Mouse (Mus musculus) megakaryocyte, embryonic 14.5 days (primary cell): ENCODE data around the gene Edar. TPM values are rescaled to one million over a fixed set of nuclear protein-coding genes. Genes with fewer than 3 reads are reported as not detected.

Experiments used
- H3K27me3 ChIP-seq: replicated peaks from 2 replicates; pipeline ENCODE3; 2012; ENCODE audit warnings: inconsistent platforms
- H3K36me3 ChIP-seq: replicated peaks from 2 replicates; pipeline ENCODE3; 2012; ENCODE audit warnings: low read length, inconsistent platforms, mixed read lengths
- H3K4me1 ChIP-seq: 2 replicates; pipeline ENCODE4 v1.6.1; 2012; ENCODE audit warnings: inconsistent platforms
- H3K4me3 ChIP-seq: replicated peaks from 2 replicates; pipeline ENCODE3; 2012; ENCODE audit warnings: moderate library complexity, mild to moderate bottlenecking, inconsistent platforms
- H3K9me3 ChIP-seq: 2 replicates; pipeline ENCODE4 v1.6.1; 2012; ENCODE audit warnings: inconsistent platforms
- FLI1 ChIP-seq: IDR thresholded peaks from 2 replicates; pipeline ENCODE4 v1.6.1; 2012; ENCODE audit warnings: low read length, inconsistent platforms, mixed read lengths
- GATA1 ChIP-seq: IDR thresholded peaks from 3 replicates; pipeline ENCODE4 v1.6.1; 2012; ENCODE audit warnings: mixed read lengths, low read length, inconsistent platforms, borderline replicate concordance
- polyA plus RNA-seq: library from polyadenylated mRNA; stranded (reverse); fragments of >175 nt; gene quantifications from 2 replicates; pipeline ENCODE4 v1.2.3, GENCODE M21; 2012; ENCODE audit warnings: low replicate concordance; ENCODE audit not compliant: insufficient read depth

Edar gene
- polyA plus RNA-seq, 1 experiment: not detected

- Histone ChIP-seq H3K27me3 (peaks cover 19% of the 10 kb centered on the region), H3K4me3 (no peak overlapping the region), H3K36me3 (no peaks in the 10 kb centered on the region), H3K9me3 (peaks cover 16% of the 10 kb centered on the region), H3K4me1 (peaks cover 7% of the 10 kb centered on the region; the same call in 1 of the 2 replicates)
- no peak for TF ChIP-seq GATA1
- TF ChIP-seq FLI1: no peak
Observed at GRCm38 (mm10) chr10:58651270-58652042, 24.0 kb downstream of the Edar start.

- TF ChIP-seq FLI1: no peak
- Histone ChIP-seq H3K4me3 (no peak overlapping the region), H3K36me3 (no peaks in the 10 kb centered on the region), H3K27me3 (peaks cover 19% of the 10 kb centered on the region), H3K4me1 (peaks cover 7% of the 10 kb centered on the region; the same call in 1 of the 2 replicates), H3K9me3 (peaks cover 16% of the 10 kb centered on the region)
Observed at GRCm38 (mm10) chr10:58648787-58649186, 26.7 kb downstream of the Edar start.

- TF ChIP-seq FLI1 (no peak), GATA1 (no peak)
- Histone ChIP-seq H3K36me3 (no peaks in the 10 kb centered on the region), H3K4me3 (no peak overlapping the region), H3K9me3 (peaks cover 4% of the 10 kb centered on the region; the same call in 1 of the 2 replicates), H3K27me3 (no peaks in the 10 kb centered on the region), H3K4me1 (no peaks in the 10 kb centered on the region)
Observed at GRCm38 (mm10) chr10:58644671-58645070, 30.8 kb downstream of the Edar start.

- no peak for TF ChIP-seq GATA1
- H3K27me3 ChIP-seq: no peaks in the 10 kb centered on the region
- H3K36me3 ChIP-seq: no peaks in the 10 kb centered on the region
- no peak overlapping the region for H3K4me3 ChIP-seq
- 0 out of 2 replicates have a peak, but pooled peaks cover 3% of the 10 kb centered on the region for H3K9me3 ChIP-seq
- no peaks in the 10 kb centered on the region for H3K4me1 ChIP-seq
Observed at GRCm38 (mm10) chr10:58644194-58644593, 31.3 kb downstream of the Edar start.

- no peaks in the 10 kb centered on the region for H3K9me3 ChIP-seq
- H3K4me1 ChIP-seq: no peaks in the 10 kb centered on the region
- H3K4me3 ChIP-seq: no peak overlapping the region
- H3K36me3 ChIP-seq: no peaks in the 10 kb centered on the region
- TF ChIP-seq GATA1 (no peak), FLI1 (no peak)
- H3K27me3 ChIP-seq: no peaks in the 10 kb centered on the region
Observed at GRCm38 (mm10) chr10:58643001-58643400, 32.5 kb downstream of the Edar start.

GRCm38 (mm10) chr10:58641631-58642030, 33.8 kb downstream of the Edar start:
- H3K9me3 ChIP-seq: no peaks in the 10 kb centered on the region
- H3K4me3 ChIP-seq: no peak overlapping the region
- H3K4me1 ChIP-seq: no peaks in the 10 kb centered on the region
- TF ChIP-seq FLI1: no peak
- no peak for TF ChIP-seq GATA1
- H3K36me3 ChIP-seq: no peaks in the 10 kb centered on the region
- no peaks in the 10 kb centered on the region for H3K27me3 ChIP-seq

GRCm38 (mm10) chr10:58640446-58641400, 34.7 kb downstream of the Edar start:
- no peaks in the 10 kb centered on the region for H3K36me3 ChIP-seq
- H3K9me3 ChIP-seq: no peaks in the 10 kb centered on the region
- no peaks in the 10 kb centered on the region for H3K4me1 ChIP-seq
- no peaks in the 10 kb centered on the region for H3K27me3 ChIP-seq
- TF ChIP-seq FLI1 (no peak), GATA1 (no peak)
- no peak overlapping the region for H3K4me3 ChIP-seq

- H3K36me3 ChIP-seq: no peaks in the 10 kb centered on the region
- TF ChIP-seq GATA1 (no peak), FLI1 (no peak)
- peaks cover 9% of the 10 kb centered on the region for H3K9me3 ChIP-seq
Observed at GRCm38 (mm10) chr10:58639291-58639690, 36.2 kb downstream of the Edar start.

GRCm38 (mm10) chr10:58636431-58637080, 38.9 kb downstream of the Edar start:
- H3K9me3 ChIP-seq: peaks cover 11% of the 10 kb centered on the region
- H3K27me3 ChIP-seq: no peaks in the 10 kb centered on the region
- H3K4me3 ChIP-seq: no peak overlapping the region
- no peaks in the 10 kb centered on the region for H3K36me3 ChIP-seq
- TF ChIP-seq GATA1 (no peak), FLI1 (no peak)
- no peaks in the 10 kb centered on the region for H3K4me1 ChIP-seq

More at GRCm38 (mm10) chr10:58639291-58639690, 36.2 kb downstream of the Edar start:
- no peak overlapping the region for H3K4me3 ChIP-seq
- H3K4me1 ChIP-seq: no peaks in the 10 kb centered on the region
- no peaks in the 10 kb centered on the region for H3K27me3 ChIP-seq
